Comparison of ENCODE assay signal across 21 mouse cellular contexts in the genomic region with DNA sequence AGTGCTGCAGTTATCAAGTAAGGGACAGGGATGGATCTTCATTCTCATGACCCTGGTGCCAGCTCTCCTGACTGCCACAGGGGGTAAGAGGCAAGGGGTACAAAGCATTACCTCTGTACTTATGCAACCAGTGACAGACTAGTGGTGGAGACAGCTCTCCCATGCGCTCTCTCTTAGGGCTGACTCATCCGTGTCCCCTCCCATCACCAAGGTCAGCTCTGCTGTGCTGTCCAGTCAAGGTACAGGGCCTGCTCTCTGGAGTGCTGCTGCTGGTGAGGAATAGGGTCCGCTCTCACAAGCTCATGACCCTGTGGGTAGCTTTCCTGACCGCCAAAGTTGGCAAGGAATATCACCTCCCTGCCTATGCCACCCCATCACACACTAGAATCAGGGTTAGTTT.
A peak's percentile ranks its signal among the peaks of the same experiment; 100 is the strongest.
DNase-seq lines count a peak whose midpoint lies in the region; ATAC-seq and TF ChIP-seq lines count a peak whose summit lies in the region.
"Had no signal": no experiment of that assay in that cellular context is flagged by ENCODE, and none has a peak within 500 bp of the region (broad histone marks: within the 10 kb centered on the region; RNA-seq: fewer than 3 reads in every experiment).

No protein-coding gene starts in this region.

- H3K9ac ChIP-seq in hindbrain, embryonic 15.5 days: no peak overlapping the region
- no peak overlapping the region for H3K9ac ChIP-seq in hindbrain, postnatal 0 days (replicated peaks; ENCODE audit: low read length)
- H3K9ac ChIP-seq in midbrain, embryonic 13.5 days (replicated peaks): no peak overlapping the region
- no peak overlapping the region for H3K9ac ChIP-seq in midbrain, embryonic 11.5 days (ENCODE audit: low read length)
- no peak overlapping the region for H3K9ac ChIP-seq in hindbrain, embryonic 14.5 days
- H3K9ac ChIP-seq: forebrain, postnatal 0 days had no signal

- no peak for TF ChIP-seq CTCF in hindbrain, postnatal 0 days (IDR thresholded peaks at IDR 0.05; ENCODE audit: low read depth)

- no peak for DNase-seq in hindbrain, postnatal 0 days (ENCODE audit: low spot score)
- no peak for DNase-seq in midbrain, embryonic 11.5 days (ENCODE audit: low spot score, missing footprints)
- peak; percentile 64 for DNase-seq in adrenal gland, adult 8-10 months
- peak; percentile 79 to 80 for DNase-seq in adrenal gland, postnatal 36 days
- DNase-seq in hindbrain, embryonic 14.5 days (ENCODE audit: low spot score): no peak
- DNase-seq: cerebellum, adult 9-10 months; cerebellum, postnatal 36 days; forebrain, postnatal 0 days; heart, postnatal 14 days; kidney, postnatal 25 days; liver; lung, postnatal 4 days; right cerebral cortex, adult 18-20 months; spleen, adult 18-20 months; thymus, postnatal 36 days had no signal

- no peak overlapping the region for H3K27ac ChIP-seq in hindbrain, embryonic 15.5 days (replicated peaks)
- H3K27ac ChIP-seq in hindbrain, postnatal 0 days: no peak overlapping the region
- no peak overlapping the region for H3K27ac ChIP-seq in midbrain, embryonic 13.5 days
- H3K27ac ChIP-seq in midbrain, embryonic 11.5 days (ENCODE audit: low read depth, low read length): no peak overlapping the region
- H3K27ac ChIP-seq in hindbrain, embryonic 14.5 days: no peak overlapping the region

- ATAC-seq in hindbrain, embryonic 15.5 days (ENCODE audit: low FRiP score, low read depth): peak; percentile 34; the same call in 1 of the 2 replicates
- no peak for ATAC-seq in hindbrain, postnatal 0 days
- 0 out of 2 replicates have a peak, but pooled peaks have one; percentile 30 for ATAC-seq in midbrain, embryonic 13.5 days
- no peak for ATAC-seq in midbrain, embryonic 11.5 days (ENCODE audit: low FRiP score)
- no peak for ATAC-seq in hindbrain, embryonic 14.5 days (ENCODE audit: low FRiP score)
- ATAC-seq: CD4-positive, CD25-positive, alpha-beta regulatory T cell, adult 4 months; forebrain, postnatal 0 days; intestine, postnatal 0 days; lung, postnatal 0 days had no signal

- no peaks in the 10 kb centered on the region for H3K27me3 ChIP-seq in hindbrain, embryonic 15.5 days
- H3K27me3 ChIP-seq in hindbrain, postnatal 0 days (ENCODE audit: insufficient read depth, low read length): no peaks in the 10 kb centered on the region
- H3K27me3 ChIP-seq in midbrain, embryonic 13.5 days: no peaks in the 10 kb centered on the region
- no peaks in the 10 kb centered on the region for H3K27me3 ChIP-seq in midbrain, embryonic 11.5 days (ENCODE audit: control insufficient read depth, insufficient read depth, low read length)
- H3K27me3 ChIP-seq in hindbrain, embryonic 14.5 days (ENCODE audit: control insufficient read depth, insufficient read depth, low read length): no peaks in the 10 kb centered on the region

- no peaks in the 10 kb centered on the region for H3K4me1 ChIP-seq in hindbrain, embryonic 15.5 days (replicated peaks)
- H3K4me1 ChIP-seq in hindbrain, postnatal 0 days (ENCODE audit: insufficient read depth, low read length): no peaks in the 10 kb centered on the region
- H3K4me1 ChIP-seq in midbrain, embryonic 13.5 days (replicated peaks): no peaks in the 10 kb centered on the region
- H3K4me1 ChIP-seq in midbrain, embryonic 11.5 days (ENCODE audit: control insufficient read depth, insufficient read depth, low read length): no peaks in the 10 kb centered on the region
- H3K4me1 ChIP-seq in hindbrain, embryonic 14.5 days (replicated peaks; ENCODE audit: control insufficient read depth, insufficient read depth, low read length): no peaks in the 10 kb centered on the region

- no peaks in the 10 kb centered on the region for H3K9me3 ChIP-seq in hindbrain, embryonic 15.5 days
- no peaks in the 10 kb centered on the region for H3K9me3 ChIP-seq in hindbrain, postnatal 0 days (ENCODE audit: low read length)
- H3K9me3 ChIP-seq in midbrain, embryonic 13.5 days: no peaks in the 10 kb centered on the region
- no peaks in the 10 kb centered on the region for H3K9me3 ChIP-seq in midbrain, embryonic 11.5 days (ENCODE audit: control insufficient read depth, low read length)
- H3K9me3 ChIP-seq in hindbrain, embryonic 14.5 days (ENCODE audit: control insufficient read depth, low read length): no peaks in the 10 kb centered on the region

- H3K4me2 ChIP-seq in hindbrain, embryonic 15.5 days: no peak overlapping the region
- no peak overlapping the region for H3K4me2 ChIP-seq in hindbrain, postnatal 0 days (ENCODE audit: low read depth, low read length)
- no peak overlapping the region for H3K4me2 ChIP-seq in midbrain, embryonic 13.5 days (replicated peaks)
- no peak overlapping the region for H3K4me2 ChIP-seq in midbrain, embryonic 11.5 days
- no peak overlapping the region for H3K4me2 ChIP-seq in hindbrain, embryonic 14.5 days (replicated peaks)

- H3K4me3 ChIP-seq in hindbrain, embryonic 15.5 days: no peak overlapping the region
- no peak overlapping the region for H3K4me3 ChIP-seq in hindbrain, postnatal 0 days (ENCODE audit: low read length)
- no peak overlapping the region for H3K4me3 ChIP-seq in midbrain, embryonic 13.5 days (replicated peaks)
- no peak overlapping the region for H3K4me3 ChIP-seq in midbrain, embryonic 11.5 days (ENCODE audit: low read depth, low read length)
- H3K4me3 ChIP-seq in hindbrain, embryonic 14.5 days (replicated peaks; ENCODE audit: low read length): no peak overlapping the region
- H3K4me3 ChIP-seq: erythroblast, embryonic 14.5 days had no signal

- no peaks in the 10 kb centered on the region for H3K36me3 ChIP-seq in hindbrain, embryonic 15.5 days
- H3K36me3 ChIP-seq in hindbrain, postnatal 0 days (ENCODE audit: insufficient read depth, low read length): no peaks in the 10 kb centered on the region
- H3K36me3 ChIP-seq in midbrain, embryonic 13.5 days: no peaks in the 10 kb centered on the region
- no peaks in the 10 kb centered on the region for H3K36me3 ChIP-seq in midbrain, embryonic 11.5 days (ENCODE audit: control insufficient read depth, insufficient read depth, low read length)
- H3K36me3 ChIP-seq in hindbrain, embryonic 14.5 days (replicated peaks; ENCODE audit: control insufficient read depth, insufficient read depth): no peaks in the 10 kb centered on the region

- 95% methylated on average over 4 of the region's 4 CpGs for WGBS in hindbrain, embryonic 15.5 days
- 95% methylated on average over 4 of the region's 4 CpGs for WGBS in hindbrain, postnatal 0 days
- 97% methylated on average over 4 of the region's 4 CpGs for WGBS in midbrain, embryonic 13.5 days
- WGBS in midbrain, embryonic 11.5 days: 90% methylated on average over 4 of the region's 4 CpGs
- WGBS in hindbrain, embryonic 14.5 days: 95% methylated on average over 4 of the region's 4 CpGs

Comparison
In these comparisons a context has a peak if more than half of its experiments do, and no peak if none do; other contexts are left out.
1. ATAC-seq: peak in hindbrain, embryonic 15.5 days (single experiment) and midbrain, embryonic 13.5 days (single experiment); none in hindbrain, postnatal 0 days (single experiment), midbrain, embryonic 11.5 days (single experiment) and hindbrain, embryonic 14.5 days (single experiment).
2. DNase-seq: peak in adrenal gland, adult 8-10 months (single experiment) and adrenal gland, postnatal 36 days (2 of 2); none in hindbrain, postnatal 0 days (single experiment), midbrain, embryonic 11.5 days (single experiment) and hindbrain, embryonic 14.5 days (single experiment).